Mouse (Mus musculus) heart, embryonic 12.5 days (tissue): Measurements from ENCODE around the gene E130208F15Rik. TPM values are rescaled to one million over a fixed set of nuclear protein-coding genes. Genes with fewer than 3 reads are reported as not detected.

ENCODE experiments used
- ATAC-seq: fragments of 200-750 bp; cut with Nextera tagmentation; 2 replicates; pipeline ENCODE4 v1.8.0; 2017; ENCODE audit warnings: moderate TSS enrichment, moderate library complexity; ENCODE audit not compliant: insufficient number of reproducible peaks, low FRiP score
- H3K27ac ChIP-seq: fragments of 300-500 bp; sonication (generic); 2 replicates; pipeline ENCODE4 v1.5.1; 2016; ENCODE audit warnings: mild to moderate bottlenecking, moderate library complexity; ENCODE audit not compliant: poor library complexity, severe bottlenecking
- H3K27me3 ChIP-seq: fragments of 300-500 bp; sonication (generic); replicated peaks from 2 replicates; pipeline ENCODE4 v1.6.1; 2016; ENCODE audit warnings: mild to moderate bottlenecking, moderate library complexity
- H3K36me3 ChIP-seq: fragments of 300-500 bp; sonication (generic); 2 replicates; pipeline ENCODE4 v1.6.1; 2016; ENCODE audit warnings: mild to moderate bottlenecking, moderate library complexity
- H3K4me1 ChIP-seq: fragments of 300-500 bp; sonication (generic); replicated peaks from 2 replicates; pipeline ENCODE4 v1.6.1; 2016; ENCODE audit warnings: mild to moderate bottlenecking
- H3K4me2 ChIP-seq: fragments of 300-500 bp; sonication (generic); 2 replicates; pipeline ENCODE4 v1.6.1; 2016; ENCODE audit warnings: mild to moderate bottlenecking, moderate library complexity
- H3K4me3 ChIP-seq: fragments of 300-500 bp; sonication (generic); 2 replicates; pipeline ENCODE4 v1.5.1; 2016; ENCODE audit warnings: mild to moderate bottlenecking
- H3K9ac ChIP-seq: fragments of 300-500 bp; sonication (generic); 2 replicates; pipeline ENCODE4 v1.6.1; 2016; ENCODE audit warnings: mild to moderate bottlenecking, moderate library complexity
- H3K9me3 ChIP-seq: fragments of 300-500 bp; sonication (generic); replicated peaks from 2 replicates; pipeline ENCODE4 v1.6.1; 2016; ENCODE audit warnings: mild to moderate bottlenecking, moderate library complexity
- WGBS: fragments of 180-500 bp; shearing (Covaris S2); methylation state at CpG from one replicate; pipeline ENCODE4 v1.1.7; 2016; 5-methylcytosine and 5-hydroxymethylcytosine counted together
- polyA plus RNA-seq: library from polyadenylated mRNA; unstranded; fragments of >200 nt; fragmentation: Nextera tagmentation; extraction: Ambion mirVana; gene quantifications from 2 replicates; pipeline ENCODE4 v1.2.1, GENCODE M21; 2016

E130208F15Rik gene
- polyA plus RNA-seq, 1 experiment from 2014 or later = 1.7 TPM

DNA sequence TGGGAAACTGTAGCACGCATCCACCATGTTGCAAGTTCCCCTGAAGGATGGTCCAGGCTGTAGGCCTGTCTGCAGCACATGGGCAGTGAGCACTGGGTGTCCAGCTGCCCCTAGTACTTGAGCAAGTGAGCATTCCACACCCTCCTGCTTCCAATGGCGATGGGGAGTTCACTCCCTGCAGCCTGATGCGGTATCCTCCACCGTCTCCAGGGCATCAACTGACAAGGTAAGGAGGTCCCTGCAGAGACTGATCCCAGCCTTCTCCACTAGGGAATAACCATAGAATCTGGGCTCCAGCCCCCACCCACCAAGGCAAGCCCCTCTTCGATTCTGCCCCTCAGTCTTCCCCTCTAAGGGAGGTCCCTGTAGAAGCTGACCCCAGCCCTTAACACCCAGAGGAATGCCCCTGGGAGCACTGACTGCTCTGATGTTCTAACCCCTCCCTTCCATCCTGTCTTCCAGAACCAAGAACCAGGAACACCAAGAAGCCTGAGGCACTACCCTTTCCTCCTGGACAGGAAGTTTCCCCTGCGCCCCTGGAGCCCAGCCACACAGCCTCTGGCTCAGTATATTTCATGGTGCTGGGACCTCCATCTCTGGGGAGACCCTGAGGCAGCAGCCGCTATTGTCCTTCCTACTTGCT lies 32.3 kb upstream of the E130208F15Rik start:
- no peak for ATAC-seq
- H3K36me3 ChIP-seq = no peaks in the 10 kb centered on the region
- H3K4me3 ChIP-seq = no peak overlapping the region
- H3K27me3 ChIP-seq = peaks cover 5% of the 10 kb centered on the region; the same call in 1 of the 2 replicates
- H3K9me3 ChIP-seq = no peaks in the 10 kb centered on the region
- H3K4me2 ChIP-seq = no peak overlapping the region
- no peak overlapping the region for H3K27ac ChIP-seq
- H3K4me1 ChIP-seq = peaks cover 13% of the 10 kb centered on the region; the same call in 1 of the 2 replicates
- H3K9ac ChIP-seq = no peak overlapping the region
- WGBS = 56% methylated on average over 7 of the region's 7 CpGs

- Histone ChIP-seq H3K27ac (no peak overlapping the region), H3K4me3 (no peak overlapping the region), H3K4me2 (no peak overlapping the region), H3K9ac (no peak overlapping the region), H3K9me3 (no peaks in the 10 kb centered on the region), H3K27me3 (peaks cover 5% of the 10 kb centered on the region; the same call in 1 of the 2 replicates), H3K4me1 (peaks cover 13% of the 10 kb centered on the region; the same call in 1 of the 2 replicates), H3K36me3 (no peaks in the 10 kb centered on the region)
- 53% methylated on average over 10 of the region's 10 CpGs for WGBS
- 0 out of 2 replicates have a peak, but pooled peaks have one; percentile 40 for ATAC-seq
These were observed 31.7 kb upstream of the E130208F15Rik start for GRCm38 (mm10) chr7:30289714-30290399.

DNA sequence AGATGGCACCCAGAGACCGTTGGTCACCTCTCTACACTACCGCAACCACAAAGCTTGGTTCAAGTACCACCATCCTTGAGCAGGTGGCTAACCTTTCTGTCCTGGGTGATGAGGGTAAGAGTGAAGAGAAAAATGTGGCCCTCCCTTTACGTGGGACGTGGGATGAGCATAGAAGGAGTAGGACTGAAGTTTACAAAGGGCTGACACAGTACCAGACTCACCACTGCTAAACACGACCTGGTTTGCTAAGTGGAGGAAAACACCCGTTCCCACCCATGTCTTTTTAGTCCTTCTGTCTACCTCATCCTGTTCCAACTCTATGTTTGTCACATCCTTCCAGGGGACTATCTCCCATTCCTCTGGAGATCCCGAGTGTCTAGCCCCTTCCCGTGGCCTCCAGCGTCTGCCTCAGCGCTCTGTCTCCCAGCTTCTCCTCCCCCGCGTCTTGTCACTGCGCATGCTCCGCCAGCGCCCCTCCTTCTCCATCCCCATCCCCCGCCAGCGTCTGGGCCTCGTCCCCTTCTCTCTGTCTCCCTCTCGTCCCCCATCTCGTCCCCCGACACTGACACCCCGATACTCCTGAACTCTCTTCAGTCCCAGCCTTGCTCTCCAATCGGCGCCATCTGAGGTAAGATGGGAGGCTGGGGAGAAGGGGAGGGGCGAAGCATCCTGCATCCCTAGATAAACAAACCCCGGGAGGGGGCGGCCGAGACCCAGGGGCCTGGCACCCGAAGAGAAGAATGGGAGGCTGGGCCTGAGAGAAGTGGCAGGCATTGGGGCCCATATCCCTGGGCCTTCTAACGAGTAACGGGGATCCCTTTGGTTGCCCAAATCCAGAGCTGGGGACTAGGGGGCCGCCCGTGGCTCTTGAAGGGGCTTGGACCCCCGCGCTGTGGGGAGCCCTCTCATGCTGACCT lies 30.1 kb upstream of the E130208F15Rik start, which contains the start of gene Clip3:
Clip3 (plus strand) TSS at position 514 of the 917 bp plus-strand sequence.
- Histone ChIP-seq H3K27ac (no peak within 1 kb of the TSS), H3K9ac (peak within 1 kb of the TSS; percentile 62), H3K27me3 (peaks cover 5% of the 10 kb centered on the region; the same call in 1 of the 2 replicates), H3K4me1 (peaks cover 13% of the 10 kb centered on the region; the same call in 1 of the 2 replicates), H3K4me2 (peak within 1 kb of the TSS; percentile 66), H3K9me3 (no peaks in the 10 kb centered on the region), H3K36me3 (peaks cover 4% of the 10 kb centered on the region; the same call in 1 of the 2 replicates), H3K4me3 (peak within 1 kb of the TSS; percentile 59)
- peak; percentile 30; the same call in 1 of the 2 replicates for ATAC-seq
- 7% methylated on average over 35 of the region's 35 CpGs for whole genome bisulfite sequencing

DNA sequence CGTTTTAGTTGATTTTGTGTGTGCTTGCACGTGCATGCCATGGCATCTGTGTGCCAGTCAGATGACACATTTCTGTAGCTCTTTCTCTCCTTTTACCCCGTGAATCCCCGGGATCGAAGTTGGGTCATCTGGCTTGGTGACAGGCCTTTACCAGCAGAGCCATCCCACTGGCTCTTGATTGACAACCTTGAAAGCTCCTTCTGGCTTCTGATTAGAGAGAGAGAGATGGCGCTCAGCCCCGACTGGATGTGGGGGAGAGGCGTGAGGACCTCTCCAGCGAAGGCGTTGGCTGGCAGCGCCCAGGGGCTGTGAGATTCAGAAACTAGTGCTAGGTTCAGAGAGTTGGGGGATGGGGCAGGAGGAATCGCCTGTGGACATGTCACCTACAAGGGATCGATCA lies 27.7 kb upstream of the E130208F15Rik start:
- 54% methylated on average over 13 of the region's 13 CpGs for WGBS
- Histone ChIP-seq H3K4me1 (peaks cover 13% of the 10 kb centered on the region; the same call in 1 of the 2 replicates), H3K27me3 (peaks cover 5% of the 10 kb centered on the region; the same call in 1 of the 2 replicates), H3K9me3 (no peaks in the 10 kb centered on the region), H3K27ac (no peak overlapping the region), H3K9ac (no peak overlapping the region), H3K36me3 (peaks cover 19% of the 10 kb centered on the region), H3K4me2 (no peak overlapping the region), H3K4me3 (no peak overlapping the region)
- ATAC-seq = no peak

DNA sequence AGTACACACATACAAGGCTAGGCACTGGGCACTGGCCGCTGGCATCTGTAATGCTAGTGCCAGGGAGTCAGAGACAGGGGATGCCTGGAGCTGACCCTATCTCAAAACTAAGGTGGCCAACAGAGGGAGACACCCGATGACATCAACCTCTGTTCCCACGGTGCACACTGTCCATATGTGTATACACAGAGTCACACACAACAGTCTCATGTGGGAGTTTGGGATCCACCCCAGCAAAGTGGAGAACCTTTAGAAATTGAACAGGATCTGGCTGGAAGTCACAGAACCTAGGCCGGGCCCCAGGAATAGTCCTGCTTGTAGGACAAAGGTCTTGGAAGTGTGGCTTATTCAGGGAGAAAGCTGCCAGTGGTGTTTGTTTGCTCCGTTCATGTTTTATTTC lies 27.2 kb upstream of the E130208F15Rik start:
- ATAC-seq = no peak
- no peak overlapping the region for H3K27ac ChIP-seq
- no peaks in the 10 kb centered on the region for H3K9me3 ChIP-seq
- peaks cover 1% of the 10 kb centered on the region; the same call in 1 of the 2 replicates for H3K27me3 ChIP-seq
- peaks cover 13% of the 10 kb centered on the region; the same call in 1 of the 2 replicates for H3K4me1 ChIP-seq
- H3K36me3 ChIP-seq = peaks cover 24% of the 10 kb centered on the region
- WGBS = 81% methylated on average over 5 of the region's 5 CpGs
- H3K9ac ChIP-seq = no peak overlapping the region
- no peak overlapping the region for H3K4me3 ChIP-seq
- H3K4me2 ChIP-seq = no peak overlapping the region

- no peak for ATAC-seq
These were observed 26.4 kb upstream of the E130208F15Rik start for GRCm38 (mm10) chr7:30295103-30295502.

DNA sequence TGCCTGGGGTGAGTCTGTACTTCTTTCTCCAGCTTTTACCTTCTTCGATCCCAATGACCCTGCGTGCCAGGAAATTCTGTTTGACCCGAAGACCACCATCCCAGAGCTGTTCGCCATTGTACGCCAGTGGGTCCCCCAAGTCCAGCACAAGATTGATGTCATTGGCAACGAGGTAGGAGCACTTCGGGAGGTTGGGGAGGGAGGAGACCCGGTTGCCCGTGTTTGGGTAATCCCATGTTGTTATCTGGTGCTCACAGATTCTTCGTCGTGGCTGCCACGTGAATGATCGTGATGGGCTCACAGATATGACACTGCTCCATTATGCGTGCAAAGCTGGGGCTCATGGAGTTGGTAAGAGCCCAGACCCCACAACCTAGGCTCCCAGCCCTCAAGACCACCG lies 24.7 kb upstream of the E130208F15Rik start:
- no peaks in the 10 kb centered on the region for H3K9me3 ChIP-seq
- no peak overlapping the region for H3K4me3 ChIP-seq
- no peak overlapping the region for H3K27ac ChIP-seq
- ATAC-seq = no peak
- H3K36me3 ChIP-seq = peaks cover 27% of the 10 kb centered on the region
- WGBS = 82% methylated on average over 15 of the region's 15 CpGs
- H3K9ac ChIP-seq = no peak overlapping the region
- no peak overlapping the region for H3K4me2 ChIP-seq
- 0 out of 2 replicates have a peak, but pooled peaks cover 8% of the 10 kb centered on the region for H3K4me1 ChIP-seq
- no peaks in the 10 kb centered on the region for H3K27me3 ChIP-seq

More at GRCm38 (mm10) chr7:30295103-30295502, 26.4 kb upstream of the E130208F15Rik start:
- peaks cover 13% of the 10 kb centered on the region; the same call in 1 of the 2 replicates for H3K4me1 ChIP-seq
- H3K9ac ChIP-seq = no peak overlapping the region
- WGBS = 36% methylated on average over 10 of the region's 10 CpGs
- H3K27me3 ChIP-seq = no peaks in the 10 kb centered on the region
- H3K4me2 ChIP-seq = no peak overlapping the region
- no peak overlapping the region for H3K27ac ChIP-seq
- no peak overlapping the region for H3K4me3 ChIP-seq
- H3K9me3 ChIP-seq = no peaks in the 10 kb centered on the region
- peaks cover 25% of the 10 kb centered on the region for H3K36me3 ChIP-seq

DNA sequence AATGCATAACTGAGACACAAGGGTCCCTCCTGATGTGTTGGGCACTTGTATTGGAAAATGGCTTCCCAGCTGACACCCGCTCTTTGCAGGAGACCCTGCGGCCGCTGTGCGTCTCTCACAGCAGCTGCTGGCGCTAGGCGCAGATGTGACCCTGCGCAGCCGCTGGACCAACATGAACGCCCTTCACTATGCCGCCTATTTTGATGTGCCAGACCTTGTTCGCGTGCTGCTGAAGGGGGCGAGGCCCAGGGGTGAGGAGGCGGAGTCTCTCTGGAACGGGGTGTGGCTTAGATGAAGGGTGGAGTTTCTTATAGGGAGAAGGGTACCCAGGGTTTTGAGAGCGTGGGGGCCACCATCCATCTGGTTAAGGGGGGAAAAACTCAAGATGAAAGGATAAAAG lies 24.3 kb upstream of the E130208F15Rik start:
- H3K4me2 ChIP-seq = no peak overlapping the region
- peaks cover 31% of the 10 kb centered on the region for H3K36me3 ChIP-seq
- 0 out of 2 replicates have a peak, but pooled peaks cover 5% of the 10 kb centered on the region for H3K4me1 ChIP-seq
- WGBS = 73% methylated on average over 16 of the region's 16 CpGs
- H3K9ac ChIP-seq = no peak overlapping the region
- H3K4me3 ChIP-seq = no peak overlapping the region
- no peaks in the 10 kb centered on the region for H3K9me3 ChIP-seq
- H3K27me3 ChIP-seq = no peaks in the 10 kb centered on the region
- ATAC-seq = no peak
- H3K27ac ChIP-seq = no peak overlapping the region

GRCm38 (mm10) chr7:30300914-30301313 lies 20.6 kb upstream of the E130208F15Rik start:
- Histone ChIP-seq H3K27ac (no peak overlapping the region), H3K4me1 (no peaks in the 10 kb centered on the region), H3K4me2 (no peak overlapping the region), H3K36me3 (peaks cover 38% of the 10 kb centered on the region), H3K27me3 (no peaks in the 10 kb centered on the region), H3K9me3 (no peaks in the 10 kb centered on the region), H3K4me3 (no peak overlapping the region), H3K9ac (no peak overlapping the region)
- no peak for ATAC-seq
- WGBS = 42% methylated on average over 3 of the region's 3 CpGs

DNA sequence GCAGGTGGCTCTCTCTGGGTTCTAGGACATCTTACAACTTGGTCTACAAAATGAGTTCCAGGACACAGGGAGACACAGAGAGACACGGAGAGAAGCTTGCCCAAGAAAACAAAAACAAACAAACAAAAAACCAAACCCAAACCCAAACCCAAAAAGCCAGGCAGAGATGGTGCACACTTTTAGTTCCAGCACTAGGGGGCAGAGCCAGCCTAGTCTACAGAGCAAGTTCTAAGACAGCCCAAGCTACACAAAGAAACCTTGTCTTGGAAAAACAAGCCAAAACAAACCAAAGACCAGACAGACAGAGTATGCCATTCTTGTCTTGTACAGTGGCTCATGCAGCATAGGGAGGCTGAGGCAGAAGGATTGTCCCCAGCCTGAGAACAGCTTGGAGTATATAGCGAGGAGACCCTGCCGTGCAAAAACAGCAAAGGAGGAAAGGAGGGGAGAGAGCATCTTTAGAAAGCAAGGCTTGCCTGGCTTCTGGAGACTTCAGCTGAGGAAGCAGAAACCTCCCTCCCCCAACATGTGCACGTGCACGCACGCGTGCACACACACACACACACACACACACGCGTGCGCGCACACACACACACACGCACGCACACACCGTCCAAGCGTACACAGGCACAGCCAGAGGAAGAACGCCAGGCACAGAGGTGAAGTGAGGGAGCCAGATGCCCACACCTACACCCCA lies 15.3 kb upstream of the E130208F15Rik start:
- no peak overlapping the region for H3K4me2 ChIP-seq
- no peak overlapping the region for H3K9ac ChIP-seq
- H3K27ac ChIP-seq = no peak overlapping the region
- no peaks in the 10 kb centered on the region for H3K27me3 ChIP-seq
- no peak for ATAC-seq
- no peak overlapping the region for H3K4me3 ChIP-seq
- H3K4me1 ChIP-seq = peaks cover 16% of the 10 kb centered on the region
- 95% methylated on average over 16 of the region's 16 CpGs for WGBS
- H3K9me3 ChIP-seq = no peaks in the 10 kb centered on the region
- H3K36me3 ChIP-seq = peaks cover 24% of the 10 kb centered on the region
